Mouse (Mus musculus) stomach, postnatal 0 days (tissue): Measurements from ENCODE around the gene Ndufs3.

Experiments
- CTCF ChIP-seq: IDR thresholded peaks from 2 replicates; pipeline ENCODE4 v1.5.1; 2016; ENCODE audit warnings: antibody characterized with exemption, low read depth, mild to moderate bottlenecking, moderate library complexity
- EP300 ChIP-seq: optimal IDR thresholded peaks from 2 replicates; pipeline ENCODE3; 2016; ENCODE audit warnings: antibody characterized with exemption

DNA sequence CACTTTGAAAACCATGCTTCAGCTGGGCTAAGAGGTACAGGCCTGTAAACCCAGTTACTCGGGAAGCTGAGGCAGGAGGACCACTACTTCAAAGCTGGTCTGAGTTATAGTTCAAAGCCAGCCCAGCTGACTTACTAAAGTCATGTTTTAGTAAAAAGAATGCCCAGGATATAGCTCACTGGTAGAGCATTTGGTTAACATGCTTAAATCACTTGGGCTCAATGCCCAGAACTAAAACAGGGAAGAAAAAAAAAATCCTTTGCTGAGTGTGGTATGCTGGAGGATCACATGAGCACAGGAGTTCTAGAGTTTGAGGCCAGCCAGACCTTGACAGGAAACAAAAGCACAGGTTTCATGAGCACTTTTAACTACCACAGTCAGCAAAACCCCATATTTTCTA is 7.0 kb upstream of the Ndufs3 start:
- no peak for TF ChIP-seq CTCF
- TF ChIP-seq EP300 = no peak
